In genomic region chr12:88726755-88727154, GRCm38 (mm10) we compare ENCODE assay signal across 17 mouse cellular contexts. TPM values are rescaled to one million over a fixed set of nuclear protein-coding genes. Genes with fewer than 3 reads are reported as not detected.
A peak's percentile ranks its signal among the peaks of the same experiment; 100 is the strongest.
DNase-seq lines count a peak whose midpoint lies in the region; ATAC-seq and TF ChIP-seq lines count a peak whose summit lies in the region.
"Had no signal": no experiment of that assay in that cellular context is flagged by ENCODE, and none has a peak within 500 bp of the region (broad histone marks: within the 10 kb centered on the region; RNA-seq: fewer than 3 reads in every experiment).

No protein-coding gene starts in this region.

- H3K27ac ChIP-seq in left cerebral cortex, adult 2 months, result peak overlapping the region; percentile 19; the same call in 1 of the 2 replicates
- peak overlapping the region; percentile 67 for H3K27ac ChIP-seq in forebrain, embryonic 14.5 days (ENCODE audit: low read depth, low read length)
- H3K27ac ChIP-seq in hindbrain, postnatal 0 days, result peak overlapping the region; percentile 74
- peak overlapping the region; percentile 97 for H3K27ac ChIP-seq in olfactory bulb, adult 2 months (ENCODE audit: insufficient read depth, low read depth, low read length)
- H3K27ac ChIP-seq: kidney, embryonic 15.5 days; limb, embryonic 12.5 days; liver, embryonic 15.5 days had no signal

- ATAC-seq in forebrain, embryonic 14.5 days, result no peak
- ATAC-seq in hindbrain, postnatal 0 days, result peak; percentile 50
- ATAC-seq: inflammation-experienced regulatory T-cells, adult 6 months had no signal

- no peaks in the 10 kb centered on the region for H3K9me3 ChIP-seq in forebrain, embryonic 14.5 days (replicated peaks; ENCODE audit: control insufficient read depth, low read length)
- no peaks in the 10 kb centered on the region for H3K9me3 ChIP-seq in hindbrain, postnatal 0 days (ENCODE audit: low read length)
- H3K9me3 ChIP-seq: kidney, embryonic 15.5 days; limb, embryonic 12.5 days; liver, embryonic 15.5 days had no signal

- H3K4me3 ChIP-seq in left cerebral cortex, adult 2 months, result peak overlapping the region; percentile 50; the same call in 1 of the 2 replicates
- H3K4me3 ChIP-seq in forebrain, embryonic 14.5 days (ENCODE audit: low read depth, low read length), result peak overlapping the region; percentile 45
- H3K4me3 ChIP-seq in hindbrain, postnatal 0 days (ENCODE audit: low read length), result peak overlapping the region; percentile 43
- H3K4me3 ChIP-seq in olfactory bulb, adult 2 months (ENCODE audit: insufficient read depth, low read depth, low read length), result peak overlapping the region; percentile 57
- H3K4me3 ChIP-seq: kidney, embryonic 15.5 days; limb, embryonic 12.5 days; liver, embryonic 15.5 days had no signal

- peak overlapping the region; percentile 57 for H3K4me2 ChIP-seq in forebrain, embryonic 14.5 days (ENCODE audit: low read length)
- H3K4me2 ChIP-seq in hindbrain, postnatal 0 days (ENCODE audit: low read depth, low read length), result peak overlapping the region; percentile 65
- H3K4me2 ChIP-seq: kidney, embryonic 15.5 days; limb, embryonic 12.5 days; liver, embryonic 15.5 days had no signal

- no peaks in the 10 kb centered on the region for H3K36me3 ChIP-seq in forebrain, embryonic 14.5 days (ENCODE audit: control insufficient read depth, insufficient read depth, low read length)
- H3K36me3 ChIP-seq in hindbrain, postnatal 0 days (ENCODE audit: insufficient read depth, low read length), result no peaks in the 10 kb centered on the region
- H3K36me3 ChIP-seq: kidney, embryonic 15.5 days; limb, embryonic 12.5 days; liver, embryonic 15.5 days had no signal

- TF ChIP-seq CTCF in left cerebral cortex, adult 2 months (IDR thresholded peaks at IDR 0.05), result no peak
- no peak for TF ChIP-seq CTCF in hindbrain, postnatal 0 days (IDR thresholded peaks at IDR 0.05; ENCODE audit: low read depth)
- no peak for TF ChIP-seq CTCF in olfactory bulb, adult 2 months (IDR thresholded peaks at IDR 0.05; ENCODE audit: insufficient read depth, low read depth, low read length)

- H3K9ac ChIP-seq in forebrain, embryonic 14.5 days (ENCODE audit: low read length), result peak overlapping the region; percentile 56
- H3K9ac ChIP-seq in hindbrain, postnatal 0 days (replicated peaks; ENCODE audit: low read length), result peak overlapping the region; percentile 41
- H3K9ac ChIP-seq: kidney, embryonic 15.5 days; limb, embryonic 12.5 days; liver, embryonic 15.5 days had no signal

- no peak for DNase-seq in left cerebral cortex, adult 2 months (ENCODE audit: extremely low spot score in 1 of 2, low spot score in 2 of 2)
- no peak for DNase-seq in left cerebral cortex, postnatal 36 days (ENCODE audit: low spot score in 2 of 2)
- DNase-seq in forebrain, embryonic 14.5 days (ENCODE audit: low spot score), result no peak
- DNase-seq in hindbrain, postnatal 0 days (ENCODE audit: low spot score), result peak; percentile 28
- no peak for DNase-seq in testis, postnatal 10 days (ENCODE audit: low spot score)
- no peak for DNase-seq in cerebellum, postnatal 14 days
- no peak for DNase-seq in thymus, postnatal 10 days (ENCODE audit: low spot score in 2 of 2)
- DNase-seq: cerebellum, adult 9-10 months; lung, postnatal 10 days; right cerebral cortex, postnatal 25 days had no signal

- TF ChIP-seq POLR2A in olfactory bulb, adult 2 months (IDR thresholded peaks at IDR 0.05; ENCODE audit: insufficient read depth, low read depth, low read length), result no peak

- H3K27me3 ChIP-seq in forebrain, embryonic 14.5 days (replicated peaks; ENCODE audit: control insufficient read depth, insufficient read depth, low read length), result no peaks in the 10 kb centered on the region
- H3K27me3 ChIP-seq in hindbrain, postnatal 0 days (ENCODE audit: insufficient read depth, low read length), result no peaks in the 10 kb centered on the region
- H3K27me3 ChIP-seq: kidney, embryonic 15.5 days; liver, embryonic 15.5 days had no signal

- intact Hi-C loops in left cerebral cortex, adult 2 months (cut with DNase I), result no loop called here
- intact Hi-C loops in left cerebral cortex, postnatal 36 days (cut with DNase I), result no loop called here

- 77% methylated on average over 6 of the region's 6 CpGs for WGBS in forebrain, embryonic 14.5 days
- WGBS in hindbrain, postnatal 0 days, result 69% methylated on average over 6 of the region's 6 CpGs
- 29% methylated on average over 6 of the region's 6 CpGs for WGBS in olfactory bulb, adult 2 months

- H3K4me1 ChIP-seq in forebrain, embryonic 14.5 days (ENCODE audit: control insufficient read depth, insufficient read depth, low read length), result no peaks in the 10 kb centered on the region; the same call in 1 of the 2 replicates
- no peaks in the 10 kb centered on the region for H3K4me1 ChIP-seq in hindbrain, postnatal 0 days (ENCODE audit: insufficient read depth, low read length)
- H3K4me1 ChIP-seq in olfactory bulb, adult 2 months (ENCODE audit: control insufficient read depth, insufficient read depth, low read length), result peaks cover 10% of the 10 kb centered on the region
- H3K4me1 ChIP-seq: limb, embryonic 12.5 days; liver, embryonic 15.5 days had no signal

RNA-seq across cellular contexts. Expression of gene Nrxn3, which starts 4.1 kb away (rescaled TPM):
- total RNA-seq in left cerebral cortex, adult 2 months (2021), result 100 to 1,000 TPM; 250 to 274 TPM
- 100 to 1,000 TPM; 214 to 265 TPM for total RNA-seq in left cerebral cortex, postnatal 36 days (2021)
- polyA plus RNA-seq in forebrain, embryonic 14.5 days (2014; fragmentation: Nextera tagmentation; extraction: Ambion mirVana), result 39.6 and 67.6 TPM in 2 replicates
- total RNA-seq in hindbrain, postnatal 0 days (2014; rRNA removed), result 100 and 103 TPM in 2 replicates
- 82.3 and 87.8 TPM in 2 replicates for polyA plus RNA-seq in hindbrain, postnatal 0 days (2015; fragmentation: Nextera tagmentation; extraction: Ambion mirVana)
- 756 TPM in 1 of 2 replicates, not detected in the other for polyA plus RNA-seq in olfactory bulb, adult 2 months (2012; ENCODE audit: insufficient read depth, insufficient read length, low replicate concordance, missing spikeins)
- total RNA-seq: megakaryocyte-erythroid progenitor cell, adult 5-6 weeks; neutrophil, adult 5-6 weeks had no signal

Comparison
In these comparisons a context has a peak if more than half of its experiments do, and no peak if none do; other contexts are left out.
1. H3K27ac ChIP-seq: peak in every context shown above with its lines; median percentile 97 in olfactory bulb, adult 2 months; 74 in hindbrain, postnatal 0 days; 67 in forebrain, embryonic 14.5 days; 19 in left cerebral cortex, adult 2 months.